Comparison of ENCODE assay signal across 8 mouse cellular contexts in the genomic region with DNA sequence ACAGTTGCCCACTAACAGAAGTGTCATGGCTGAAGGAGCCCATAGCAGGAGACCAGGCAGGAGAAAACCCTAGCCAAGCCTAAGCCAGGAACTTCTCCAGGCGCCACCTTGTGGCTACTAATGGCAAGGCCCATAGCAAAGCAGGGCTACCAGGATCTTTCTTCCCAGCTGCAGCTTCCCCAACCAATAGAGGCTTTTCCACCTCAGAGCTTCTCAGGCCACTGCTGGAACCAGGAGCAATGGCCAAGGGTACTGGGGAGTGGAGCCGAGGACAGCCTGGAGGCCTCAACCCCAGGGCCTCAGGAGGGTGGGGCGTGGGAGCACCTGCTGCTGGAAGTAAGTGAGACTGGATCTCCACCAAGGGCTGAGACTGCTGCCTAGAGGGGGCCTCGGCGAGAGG. TPM values are rescaled to one million over a fixed set of nuclear protein-coding genes. Genes with fewer than 3 reads are reported as not detected.
A peak's percentile ranks its signal among the peaks of the same experiment; 100 is the strongest.
DNase-seq lines count a peak whose midpoint lies in the region; ATAC-seq and TF ChIP-seq lines count a peak whose summit lies in the region.
"Had no signal": no experiment of that assay in that cellular context is flagged by ENCODE, and none has a peak within 500 bp of the region (broad histone marks: within the 10 kb centered on the region; RNA-seq: fewer than 3 reads in every experiment).

No protein-coding gene starts in this region.

- no peak overlapping the region for H3K4me3 ChIP-seq in gastrocnemius, adult 2 months
- H3K4me3 ChIP-seq: megakaryocyte, embryonic 14.5 days had no signal

- ATAC-seq in inflammation-experienced regulatory T-cells, adult 6 months = peak; percentile 60
- peak; percentile 81 for ATAC-seq in megakaryocyte progenitor cell, adult 5-6 weeks (replicated peaks; ENCODE audit: poor library complexity)

- no peak overlapping the region for H3K27ac ChIP-seq in gastrocnemius, adult 2 months

- DNase-seq in adipocyte (ENCODE audit: low spot score) = peak; percentile 78
- DNase-seq in cerebellum, postnatal 36 days = peak; percentile 79 to 81
- DNase-seq in gastrocnemius, adult 2 months = peak; percentile 69
- peak; percentile 36 to 72 for DNase-seq in left cerebral cortex, postnatal 10 days (ENCODE audit: extremely low spot score in 1 of 2, low spot score in 2 of 2)
- peak; percentile 59 for DNase-seq in right cerebral cortex, postnatal 25 days

- peak; percentile 86 for TF ChIP-seq CTCF in gastrocnemius, adult 2 months (IDR thresholded peaks at IDR 0.05)

- intact Hi-C loops in gastrocnemius, adult 2 months (cut with DNase I) = loop anchor here (5.0 kb wide), 1 partner anchor 69 kb away; no protein-coding TSS in a partner anchor
- intact Hi-C loops in left cerebral cortex, postnatal 10 days (cut with DNase I) = loop anchor here (5.0 kb wide), 1 partner anchor 69 kb away; no protein-coding TSS in a partner anchor

RNA-seq across cellular contexts. Expression of a gene that starts 31.5 kb away (rescaled TPM):
- total RNA-seq in gastrocnemius, adult 2 months (2021) = 10 to 100 TPM; 20.0 to 21.4 TPM
- 10 to 100 TPM; 26.7 to 33.8 (median 27.6) TPM for polyA plus RNA-seq in inflammation-experienced regulatory T-cells, adult 6 months (2017; shearing (Covaris generic))
- total RNA-seq in left cerebral cortex, postnatal 10 days (2021) = 10 to 100 TPM; 40.0 to 46.5 TPM
- total RNA-seq in megakaryocyte progenitor cell, adult 5-6 weeks (2015) = 7.9 and 10.1 TPM in 2 replicates
- 12.7 and 15.6 TPM in 2 replicates for total RNA-seq in megakaryocyte progenitor cell, adult 5-6 weeks (2017)
